9 mouse cellular contexts compared by ENCODE assay signal in the genomic region with DNA sequence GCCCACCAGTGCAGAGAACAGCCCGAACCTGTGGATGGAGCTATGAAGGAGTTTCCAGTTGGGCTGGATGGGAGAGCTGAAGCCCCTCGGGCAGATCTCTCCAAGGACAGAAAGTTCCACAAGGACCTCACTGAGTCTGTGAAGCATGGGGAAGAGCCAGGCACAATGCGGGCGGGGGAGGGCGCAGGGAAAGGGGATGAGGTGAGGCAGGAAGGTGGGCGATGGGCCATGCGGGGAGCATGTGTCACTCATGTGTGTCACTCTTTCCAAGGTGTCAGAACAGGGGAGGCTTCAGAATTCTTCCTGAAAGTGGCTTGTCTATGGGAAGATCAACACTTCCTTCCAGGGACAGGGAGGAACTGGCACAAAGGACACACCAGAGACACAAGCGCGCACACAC. TPM values are rescaled to one million over a fixed set of nuclear protein-coding genes. Genes with fewer than 3 reads are reported as not detected.
DNase-seq lines count a peak whose midpoint lies in the region; ATAC-seq and TF ChIP-seq lines count a peak whose summit lies in the region.
"Had no signal": no experiment of that assay in that cellular context is flagged by ENCODE, and none has a peak within 500 bp of the region (broad histone marks: within the 10 kb centered on the region; RNA-seq: fewer than 3 reads in every experiment).

No protein-coding gene starts in this region.

- H3K4me3 ChIP-seq in heart, embryonic 14.5 days (ENCODE audit: control insufficient read depth in 1 of 2, insufficient read depth in 1 of 2, low read depth in 1 of 2, low read length in 2 of 2), result no peak overlapping the region
- H3K4me3 ChIP-seq in midbrain, embryonic 13.5 days (replicated peaks), result no peak overlapping the region
- no peak overlapping the region for H3K4me3 ChIP-seq in midbrain, embryonic 14.5 days (replicated peaks; ENCODE audit: low read depth, low read length)
- no peak overlapping the region for H3K4me3 ChIP-seq in hindbrain, postnatal 0 days (ENCODE audit: low read length)

- H3K9me3 ChIP-seq in heart, embryonic 14.5 days (ENCODE audit: control insufficient read depth, low read length), result 0 out of 2 replicates have a peak, but pooled peaks cover 4% of the 10 kb centered on the region
- H3K9me3 ChIP-seq in midbrain, embryonic 13.5 days, result no peaks in the 10 kb centered on the region
- H3K9me3 ChIP-seq in midbrain, embryonic 14.5 days (ENCODE audit: control insufficient read depth, low read length), result no peaks in the 10 kb centered on the region
- H3K9me3 ChIP-seq in hindbrain, postnatal 0 days (ENCODE audit: low read length), result no peaks in the 10 kb centered on the region

- H3K4me2 ChIP-seq in heart, embryonic 14.5 days (ENCODE audit: low read length), result no peak overlapping the region
- H3K4me2 ChIP-seq in midbrain, embryonic 13.5 days (replicated peaks), result no peak overlapping the region
- no peak overlapping the region for H3K4me2 ChIP-seq in midbrain, embryonic 14.5 days (ENCODE audit: low read length)
- no peak overlapping the region for H3K4me2 ChIP-seq in hindbrain, postnatal 0 days (ENCODE audit: low read depth, low read length)

- ATAC-seq in heart, embryonic 14.5 days (ENCODE audit: insufficient number of reproducible peaks, insufficient read depth, low FRiP score, low read depth), result no peak
- no peak for ATAC-seq in midbrain, embryonic 13.5 days
- ATAC-seq in midbrain, embryonic 14.5 days (ENCODE audit: low FRiP score, low TSS enrichment), result no peak
- ATAC-seq in hindbrain, postnatal 0 days, result no peak

- 79% methylated on average over 9 of the region's 9 CpGs for WGBS in heart, embryonic 14.5 days
- WGBS in midbrain, embryonic 13.5 days, result 93% methylated on average over 9 of the region's 9 CpGs
- 93% methylated on average over 9 of the region's 9 CpGs for WGBS in midbrain, embryonic 14.5 days
- 86% methylated on average over 9 of the region's 9 CpGs for WGBS in hindbrain, postnatal 0 days

- no peak for DNase-seq in heart, adult 8-10 months (ENCODE audit: low spot score)
- no peak for DNase-seq in midbrain, embryonic 14.5 days
- no peak for DNase-seq in hindbrain, postnatal 0 days (ENCODE audit: low spot score)
- peak; percentile 63 for DNase-seq in testis, postnatal 10 days (ENCODE audit: low spot score)
- DNase-seq in layer of hippocampus, postnatal 14 days (ENCODE audit: low spot score in 2 of 2), result no peak
- no peak for DNase-seq in adipocyte (ENCODE audit: low spot score)

- H3K27me3 ChIP-seq in heart, embryonic 14.5 days (ENCODE audit: control insufficient read depth, insufficient read depth, low read length), result no peaks in the 10 kb centered on the region
- no peaks in the 10 kb centered on the region for H3K27me3 ChIP-seq in midbrain, embryonic 13.5 days
- H3K27me3 ChIP-seq in midbrain, embryonic 14.5 days (ENCODE audit: control insufficient read depth, insufficient read depth, low read length), result no peaks in the 10 kb centered on the region
- no peaks in the 10 kb centered on the region for H3K27me3 ChIP-seq in hindbrain, postnatal 0 days (ENCODE audit: insufficient read depth, low read length)
- H3K27me3 ChIP-seq: CH12.LX had no signal

- no peaks in the 10 kb centered on the region for H3K36me3 ChIP-seq in heart, embryonic 14.5 days (ENCODE audit: control insufficient read depth, insufficient read depth, low read length)
- no peaks in the 10 kb centered on the region for H3K36me3 ChIP-seq in midbrain, embryonic 13.5 days
- no peaks in the 10 kb centered on the region for H3K36me3 ChIP-seq in midbrain, embryonic 14.5 days (ENCODE audit: control insufficient read depth, insufficient read depth, low read length)
- H3K36me3 ChIP-seq in hindbrain, postnatal 0 days (ENCODE audit: insufficient read depth, low read length), result no peaks in the 10 kb centered on the region

- peaks cover 36 to 47% of the 10 kb centered on the region in 2 experiments for H3K4me1 ChIP-seq in heart, embryonic 14.5 days (ENCODE audit: control insufficient read depth in 2 of 2, insufficient read depth in 2 of 2, low read length in 2 of 2)
- H3K4me1 ChIP-seq in midbrain, embryonic 13.5 days (replicated peaks), result peaks cover 20% of the 10 kb centered on the region
- H3K4me1 ChIP-seq in midbrain, embryonic 14.5 days (ENCODE audit: control insufficient read depth, insufficient read depth, low read length), result no peaks in the 10 kb centered on the region
- H3K4me1 ChIP-seq in hindbrain, postnatal 0 days (ENCODE audit: insufficient read depth, low read length), result peaks cover 18% of the 10 kb centered on the region

- TF ChIP-seq CTCF in hindbrain, postnatal 0 days (IDR thresholded peaks at IDR 0.05; ENCODE audit: low read depth), result no peak

- peak overlapping the region; percentile 6; the same call in 1 of the 2 replicates for H3K9ac ChIP-seq in heart, embryonic 14.5 days (ENCODE audit: low read length)
- no peak overlapping the region for H3K9ac ChIP-seq in midbrain, embryonic 13.5 days (replicated peaks)
- no peak overlapping the region for H3K9ac ChIP-seq in midbrain, embryonic 14.5 days (replicated peaks; ENCODE audit: low read length)
- no peak overlapping the region for H3K9ac ChIP-seq in hindbrain, postnatal 0 days (replicated peaks; ENCODE audit: low read length)

- peak overlapping the region; percentile 91 to 94 for H3K27ac ChIP-seq in heart, embryonic 14.5 days (replicated peaks in 1 of 2; ENCODE audit: control insufficient read depth in 1 of 2, insufficient read depth in 1 of 2, low read depth in 2 of 2, low read length in 2 of 2)
- H3K27ac ChIP-seq in midbrain, embryonic 13.5 days, result peak overlapping the region; percentile 66
- no peak overlapping the region for H3K27ac ChIP-seq in midbrain, embryonic 14.5 days (replicated peaks; ENCODE audit: low read depth, low read length)
- H3K27ac ChIP-seq in hindbrain, postnatal 0 days, result peak overlapping the region; percentile 66

RNA-seq across cellular contexts. Expression of gene Kazn, which starts 58.3 kb away (rescaled TPM):
- 3.7 and 4.2 TPM in 2 replicates for polyA plus RNA-seq in heart, embryonic 14.5 days (2014; fragmentation: Nextera tagmentation; extraction: Ambion mirVana)
- total RNA-seq in heart, adult 8-10 months (2022), result 1 to 10 TPM; 2.9 to 4.0 (median 3.5) TPM
- 18.7 and 23.5 TPM in 2 replicates for polyA plus RNA-seq in midbrain, embryonic 13.5 days (2015; fragmentation: Nextera tagmentation; extraction: Ambion mirVana)
- polyA plus RNA-seq in midbrain, embryonic 14.5 days (2014; fragmentation: Nextera tagmentation; extraction: Ambion mirVana), result 19.9 and 27.1 TPM in 2 replicates
- total RNA-seq in hindbrain, postnatal 0 days (2014; rRNA removed), result 74.3 and 78.3 TPM in 2 replicates
- polyA plus RNA-seq in hindbrain, postnatal 0 days (2015; fragmentation: Nextera tagmentation; extraction: Ambion mirVana), result 19.3 and 20.9 TPM in 2 replicates
- total RNA-seq in layer of hippocampus, postnatal 14 days (2021), result 10 to 100 TPM; 49.9 to 57.7 TPM
